Mouse (Mus musculus) small intestine, adult 2 months (tissue): ENCODE measurements at regions not wholly inside any gene's neighbourhood (a gene's known extent, or its start where the extent isn't known, plus 50 kb on each side); places are given as distances from the start of the nearest gene placed in this dataset.

Experiments used
- H3K27ac ChIP-seq: fragments of 200-500 bp; 2 replicates; pipeline ENCODE4 v1.5.1; 2012; ENCODE audit warnings: low read depth, low read length, control low read depth, inconsistent platforms; ENCODE audit not compliant: insufficient read depth
- H3K27me3 ChIP-seq: fragments of 200-500 bp; 2 replicates; pipeline ENCODE4 v1.6.1; 2012; ENCODE audit warnings: mild to moderate bottlenecking, moderate library complexity, low read length, inconsistent platforms; ENCODE audit not compliant: control insufficient read depth, insufficient read depth
- H3K36me3 ChIP-seq: fragments of 200-500 bp; 2 replicates; pipeline ENCODE4 v1.6.1; 2012; ENCODE audit warnings: mild to moderate bottlenecking, low read length, control low read depth, inconsistent platforms; ENCODE audit not compliant: control insufficient read depth, insufficient read depth
- H3K4me1 ChIP-seq: fragments of 200-500 bp; 2 replicates; pipeline ENCODE4 v1.6.1; 2012; ENCODE audit warnings: low read length, inconsistent platforms, mixed read lengths; ENCODE audit not compliant: control insufficient read depth, insufficient read depth, insufficient read length
- H3K4me3 ChIP-seq: fragments of 200-500 bp; 2 replicates; pipeline ENCODE4 v1.5.1; 2012; ENCODE audit warnings: low read depth, mild to moderate bottlenecking, control low read depth, inconsistent platforms, low read length, moderate library complexity
- CTCF ChIP-seq: fragments of 200-500 bp; IDR thresholded peaks from 2 replicates; pipeline ENCODE4 v1.5.1; 2012; ENCODE audit warnings: low read depth, mild to moderate bottlenecking, control low read depth, inconsistent platforms, low read length, moderate library complexity, mixed read lengths; ENCODE audit not compliant: insufficient replicate concordance, insufficient read length; ENCODE audit errors: extremely low read depth
- POLR2A ChIP-seq: fragments of 200-500 bp; IDR thresholded peaks from 2 replicates; pipeline ENCODE4 v1.6.1; 2012; ENCODE audit warnings: low read depth, mild to moderate bottlenecking, control low read depth, inconsistent platforms, low read length, moderate library complexity
- WGBS: fragments of 180-500 bp; shearing (Covaris S2); methylation state at CpG from one replicate; pipeline ENCODE4 v1.1.7; 2018; 5-methylcytosine and 5-hydroxymethylcytosine counted together

- Histone ChIP-seq H3K27ac (no peak overlapping the region), H3K36me3 (no peaks in the 10 kb centered on the region), H3K4me3 (no peak overlapping the region), H3K27me3 (no peaks in the 10 kb centered on the region), H3K4me1 (no peaks in the 10 kb centered on the region)
- TF ChIP-seq CTCF (no peak), POLR2A (no peak)
- WGBS, result 85% methylated on average over 3 of the region's 3 CpGs
Measured at GRCm38 (mm10) chr8:78877423-78877822, 56.5 kb upstream of the Lsm6 start.

DNA sequence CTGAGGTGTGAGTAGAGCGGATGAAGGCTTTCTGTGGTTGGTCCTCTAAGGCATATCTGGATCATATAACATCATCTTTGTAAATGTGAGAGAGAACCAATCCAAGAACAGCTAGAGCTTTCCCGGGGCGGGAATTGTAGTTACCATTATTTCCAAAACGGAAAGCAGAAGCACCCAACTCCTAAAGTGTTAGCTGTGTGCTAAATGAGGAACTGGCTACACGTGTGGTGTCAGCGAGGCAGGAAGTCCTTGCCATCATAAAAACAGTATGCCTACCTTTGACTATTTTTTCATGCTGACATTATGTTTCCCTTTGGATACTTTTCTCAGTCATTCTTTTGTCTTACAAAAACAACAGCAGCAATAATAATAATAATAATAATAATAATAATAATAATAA, 68.8 kb upstream of the Lsm6 start:
- 76% methylated on average over 6 of the region's 6 CpGs for WGBS
- Histone ChIP-seq H3K36me3 (no peaks in the 10 kb centered on the region), H3K27ac (no peak overlapping the region), H3K4me3 (no peak overlapping the region), H3K4me1 (no peaks in the 10 kb centered on the region), H3K27me3 (no peaks in the 10 kb centered on the region)
- TF ChIP-seq CTCF (no peak), POLR2A (no peak)

DNA sequence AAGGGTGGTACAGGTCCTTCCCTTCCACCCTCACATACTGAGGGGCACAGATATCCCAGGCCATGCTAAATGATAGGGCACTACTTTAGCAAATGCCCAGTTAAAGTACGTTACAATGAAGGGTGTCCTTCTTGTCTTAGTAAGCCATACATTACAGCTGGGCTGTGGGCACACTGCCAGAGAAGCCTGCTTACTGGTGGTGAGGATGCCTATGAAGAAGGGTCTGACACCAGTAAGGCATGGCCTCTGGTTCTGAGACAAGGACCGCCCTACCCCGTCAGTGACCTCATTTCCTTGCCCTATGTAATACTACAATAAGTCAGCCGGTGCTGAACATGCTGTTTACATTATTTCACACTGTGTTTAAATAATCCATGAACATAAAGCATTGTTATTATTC, 69.6 kb upstream of the Lsm6 start:
- Histone ChIP-seq H3K27ac (no peak overlapping the region), H3K4me1 (no peaks in the 10 kb centered on the region), H3K27me3 (no peaks in the 10 kb centered on the region), H3K4me3 (no peak overlapping the region), H3K36me3 (no peaks in the 10 kb centered on the region)
- 70% methylated on average over 4 of the region's 4 CpGs for WGBS
- TF ChIP-seq POLR2A (no peak), CTCF (no peak)

- TF ChIP-seq CTCF (peak; percentile 65; the same call in 1 of the 2 replicates), POLR2A (no peak)
- Histone ChIP-seq H3K27me3 (no peaks in the 10 kb centered on the region), H3K27ac (no peak overlapping the region), H3K36me3 (no peaks in the 10 kb centered on the region), H3K4me3 (no peak overlapping the region), H3K4me1 (no peaks in the 10 kb centered on the region)
- WGBS, result 29% methylated on average over 7 of the region's 7 CpGs
Measured at GRCm38 (mm10) chr8:78899887-78900286, 78.9 kb upstream of the Lsm6 start.

- H3K4me3 ChIP-seq, result no peak overlapping the region
- H3K4me1 ChIP-seq, result no peaks in the 10 kb centered on the region
- 89% methylated on average over 1 of the region's 1 CpGs for WGBS
- no peaks in the 10 kb centered on the region for H3K36me3 ChIP-seq
- no peaks in the 10 kb centered on the region; the same call in 1 of the 2 replicates for H3K27me3 ChIP-seq
- H3K27ac ChIP-seq, result no peak overlapping the region
- TF ChIP-seq CTCF (no peak), POLR2A (no peak)
Measured at GRCm38 (mm10) chr8:78903034-78903433, 82.1 kb upstream of the Lsm6 start.

DNA sequence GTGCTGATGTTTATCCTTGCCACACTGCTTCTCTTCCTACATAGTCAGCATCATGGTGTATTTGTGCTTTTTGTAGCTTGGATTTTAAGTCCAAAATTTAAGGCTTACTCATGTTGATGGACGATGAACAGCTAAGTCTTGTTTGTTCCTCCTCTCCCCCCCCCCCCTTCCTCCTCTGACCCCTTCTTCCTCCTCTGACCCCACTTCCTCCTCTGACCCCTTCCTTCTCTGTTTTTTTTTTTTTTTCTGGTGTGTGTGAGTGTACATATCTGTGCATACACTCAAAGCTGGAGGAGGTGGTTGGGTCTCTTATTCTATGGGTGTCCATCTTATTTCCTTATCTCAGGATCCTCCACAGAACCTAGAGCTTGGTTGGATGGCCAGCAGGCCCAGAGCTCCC, 87.0 kb upstream of the Lsm6 start:
- no peak overlapping the region for H3K4me3 ChIP-seq
- TF ChIP-seq CTCF (no peak), POLR2A (no peak)
- WGBS, result 55% methylated on average over 1 of the region's 1 CpGs
- H3K4me1 ChIP-seq, result no peaks in the 10 kb centered on the region
- H3K27me3 ChIP-seq, result no peaks in the 10 kb centered on the region; the same call in 1 of the 2 replicates
- no peak overlapping the region for H3K27ac ChIP-seq
- H3K36me3 ChIP-seq, result no peaks in the 10 kb centered on the region

DNA sequence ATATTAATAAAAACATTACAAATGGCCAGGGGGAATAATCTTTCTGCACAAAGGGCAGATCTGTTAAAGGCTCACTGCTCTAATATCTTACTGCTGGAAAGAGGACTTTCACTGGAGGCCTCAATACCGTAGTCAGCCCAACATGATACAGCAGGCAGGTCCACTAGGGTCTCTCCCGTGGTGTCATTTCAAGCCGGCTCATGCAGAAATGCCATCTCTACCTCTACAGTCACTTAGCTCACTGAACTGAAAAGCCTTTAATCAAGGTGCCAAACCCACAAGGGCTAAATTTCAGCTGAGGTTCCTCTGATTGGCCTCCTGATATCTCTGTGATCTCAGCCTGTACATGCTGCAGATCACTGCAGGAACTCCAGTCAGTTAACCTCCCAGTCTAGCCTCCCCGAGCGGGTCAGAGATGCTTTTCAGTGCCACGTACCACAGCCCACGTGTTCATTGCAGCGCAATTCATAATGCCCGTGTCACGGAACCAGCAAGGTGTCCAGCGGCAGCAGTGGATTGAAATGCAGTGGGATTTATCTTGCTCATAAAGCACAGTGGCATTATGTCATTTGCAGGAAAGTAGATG, 90.4 kb upstream of the Lsm6 start:
- no peaks in the 10 kb centered on the region; the same call in 1 of the 2 replicates for H3K27me3 ChIP-seq
- H3K27ac ChIP-seq, result no peak overlapping the region
- no peaks in the 10 kb centered on the region for H3K36me3 ChIP-seq
- no peak for TF ChIP-seq CTCF
- TF ChIP-seq POLR2A, result no peak
- no peak overlapping the region for H3K4me3 ChIP-seq
- H3K4me1 ChIP-seq, result no peaks in the 10 kb centered on the region
- 91% methylated on average over 11 of the region's 11 CpGs for WGBS
